Mouse (Mus musculus) neural tube, embryonic 15.5 days (tissue): ENCODE results near the gene Ptdss2. TPM values are rescaled to one million over a fixed set of nuclear protein-coding genes. Genes with fewer than 3 reads are reported as not detected.

ENCODE experiments used
- ATAC-seq: fragments of 200-750 bp; cut with Nextera tagmentation; 2 replicates; pipeline ENCODE4 v1.8.0; 2017; ENCODE audit warnings: mild to moderate bottlenecking, moderate TSS enrichment, moderate library complexity; ENCODE audit not compliant: low FRiP score
- H3K27ac ChIP-seq: fragments of 300-500 bp; sonication (generic); replicated peaks from 2 replicates; pipeline ENCODE4 v1.5.1; 2015; ENCODE audit warnings: mild to moderate bottlenecking, inconsistent platforms
- H3K27me3 ChIP-seq: fragments of 300-500 bp; sonication (generic); replicated peaks from 2 replicates; pipeline ENCODE4 v1.6.1; 2015; ENCODE audit warnings: inconsistent platforms
- H3K36me3 ChIP-seq: fragments of 300-500 bp; sonication (generic); 2 replicates; pipeline ENCODE4 v1.6.1; 2015; ENCODE audit warnings: inconsistent platforms
- H3K4me1 ChIP-seq: fragments of 300-500 bp; sonication (generic); 2 replicates; pipeline ENCODE4 v1.6.1; 2015; ENCODE audit warnings: inconsistent platforms
- H3K4me2 ChIP-seq: fragments of 300-500 bp; sonication (generic); 2 replicates; pipeline ENCODE4 v1.6.1; 2015; ENCODE audit warnings: inconsistent platforms, mild to moderate bottlenecking, moderate library complexity
- H3K4me3 ChIP-seq: fragments of 300-500 bp; sonication (generic); replicated peaks from 2 replicates; pipeline ENCODE4 v1.5.1; 2015; ENCODE audit warnings: mild to moderate bottlenecking, inconsistent platforms
- H3K9ac ChIP-seq: fragments of 300-500 bp; sonication (generic); replicated peaks from 2 replicates; pipeline ENCODE4 v1.6.1; 2015; ENCODE audit warnings: mild to moderate bottlenecking, inconsistent platforms
- H3K9me3 ChIP-seq: fragments of 300-500 bp; sonication (generic); replicated peaks from 2 replicates; pipeline ENCODE4 v1.6.1; 2016; ENCODE audit warnings: inconsistent platforms
- WGBS: fragments of 180-500 bp; shearing (Covaris S2); methylation state at CpG from one replicate; pipeline ENCODE4 v1.1.7; 2015; ENCODE audit warnings: mixed read lengths; 5-methylcytosine and 5-hydroxymethylcytosine counted together
- polyA plus RNA-seq: library from polyadenylated mRNA; unstranded; fragments of >200 nt; fragmentation: Nextera tagmentation; extraction: Ambion mirVana; gene quantifications from 2 replicates; pipeline ENCODE4 v1.2.1, GENCODE M21; 2015

The Ptdss2 gene
- polyA plus RNA-seq, 1 experiment from 2014 or later, result 86.7 TPM

- 2% methylated on average over 15 of the region's 15 CpGs for WGBS
- Histone ChIP-seq H3K4me2 (peak overlapping the region; percentile 64), H3K27me3 (no peaks in the 10 kb centered on the region), H3K36me3 (no peaks in the 10 kb centered on the region), H3K9ac (peak overlapping the region; percentile 67), H3K4me1 (peaks cover 5% of the 10 kb centered on the region; the same call in 1 of the 2 replicates), H3K4me3 (peak overlapping the region; percentile 63), H3K27ac (peak overlapping the region; percentile 80), H3K9me3 (no peaks in the 10 kb centered on the region)
- ATAC-seq, result peak; percentile 32
These were observed 1.3 kb downstream of the Ptdss2 start for GRCm38 (mm10) chr7:141123517-141123856.

DNA sequence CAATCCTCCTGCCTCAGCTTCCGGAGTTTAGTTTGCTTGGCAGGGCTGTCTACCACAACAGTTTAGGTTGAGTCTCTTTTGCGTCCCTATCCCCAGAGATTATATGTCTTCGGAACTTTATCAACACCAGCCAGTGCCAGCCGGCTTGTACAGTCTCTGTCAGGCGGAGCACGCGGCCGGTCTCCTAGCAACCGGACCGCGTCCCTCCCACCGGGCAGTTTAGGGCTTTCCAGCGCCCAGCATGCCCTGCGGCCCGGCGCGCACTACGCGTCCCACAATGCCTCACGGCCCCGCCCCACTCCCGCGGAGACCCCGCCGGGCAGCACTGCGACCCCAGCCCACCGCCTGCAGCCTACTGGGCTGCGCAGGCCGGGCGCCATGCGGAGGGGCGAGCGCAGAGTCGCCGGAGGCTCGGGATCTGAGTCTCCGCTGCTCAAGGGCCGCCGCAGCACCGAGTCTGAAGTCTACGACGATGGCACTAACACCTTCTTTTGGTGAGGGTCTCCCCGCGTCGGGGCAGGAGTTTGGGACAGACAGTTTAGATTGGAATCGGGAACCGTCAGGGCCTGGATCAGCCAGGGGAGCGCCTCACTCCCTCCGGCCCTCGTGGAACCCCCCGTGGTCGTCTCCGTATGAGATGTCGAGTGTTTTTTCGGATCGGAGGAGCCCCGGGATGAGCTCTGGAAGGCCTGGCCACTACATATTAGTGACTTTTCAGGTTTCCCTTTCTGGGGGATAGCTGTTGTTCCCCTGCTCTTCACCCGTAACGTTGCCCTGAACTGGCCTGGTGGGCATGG is 9.0 kb downstream of the Ptdss2 start:
- peak; percentile 99 for ATAC-seq
- H3K4me1 ChIP-seq, result peaks cover 19% of the 10 kb centered on the region
- peak overlapping the region; percentile 89 for H3K4me3 ChIP-seq
- peak overlapping the region; percentile 73; the same call in 1 of the 2 replicates for H3K27ac ChIP-seq
- WGBS, result under 1% methylated on average over 59 of the region's 59 CpGs
- peak overlapping the region; percentile 84 for H3K9ac ChIP-seq
- H3K9me3 ChIP-seq, result no peaks in the 10 kb centered on the region
- H3K36me3 ChIP-seq, result peaks cover 11% of the 10 kb centered on the region
- no peaks in the 10 kb centered on the region for H3K27me3 ChIP-seq
- peak overlapping the region; percentile 89 for H3K4me2 ChIP-seq

DNA sequence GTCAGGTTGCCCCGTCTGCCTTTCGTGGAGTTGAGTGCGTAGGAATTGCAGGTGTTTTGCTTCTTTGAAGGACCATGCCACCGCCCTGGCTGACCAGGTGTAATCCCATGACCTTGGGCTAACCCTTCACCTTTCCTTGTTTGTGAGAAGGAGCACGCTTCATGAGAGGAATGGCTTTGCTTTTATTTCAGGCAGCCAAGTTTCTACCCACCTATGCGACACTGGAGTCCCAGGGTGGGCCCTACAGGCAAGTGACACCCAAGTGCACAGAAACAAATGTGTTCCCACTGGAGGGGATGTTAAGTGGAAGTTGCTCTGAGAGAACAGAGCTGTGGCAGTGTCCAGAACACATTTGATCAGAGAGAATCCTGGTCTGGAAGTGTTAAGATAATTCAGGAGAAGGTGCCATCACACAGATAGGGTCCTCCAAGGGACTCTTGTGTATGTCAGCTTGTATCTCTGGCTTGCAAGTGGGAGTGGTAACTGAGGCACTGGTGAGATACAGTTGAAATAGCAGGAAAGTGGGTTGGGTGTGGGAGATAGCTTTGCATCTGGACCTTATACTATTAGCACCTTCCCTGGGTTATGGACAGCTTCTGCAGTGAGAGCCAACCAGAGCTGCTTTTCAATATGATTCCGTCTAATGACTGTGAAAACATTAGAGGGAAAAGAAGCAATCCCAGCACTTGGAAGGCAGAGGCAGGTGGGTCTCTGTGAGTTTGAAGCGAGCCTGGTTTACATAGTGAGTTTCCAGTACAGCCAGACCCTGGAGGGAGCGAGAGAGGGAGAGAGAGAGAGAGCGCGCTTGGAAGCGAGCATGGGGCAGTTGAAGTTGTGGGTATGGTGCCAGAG is 9.9 kb downstream of the Ptdss2 start:
- no peak for ATAC-seq
- 56% methylated on average over 12 of the region's 12 CpGs for WGBS
- H3K9ac ChIP-seq, result peak overlapping the region; percentile 84
- H3K36me3 ChIP-seq, result peaks cover 20% of the 10 kb centered on the region
- no peaks in the 10 kb centered on the region for H3K27me3 ChIP-seq
- peaks cover 19% of the 10 kb centered on the region for H3K4me1 ChIP-seq
- peak overlapping the region; percentile 89 for H3K4me3 ChIP-seq
- H3K27ac ChIP-seq, result no peak overlapping the region
- no peaks in the 10 kb centered on the region for H3K9me3 ChIP-seq
- H3K4me2 ChIP-seq, result peak overlapping the region; percentile 89

- H3K27ac ChIP-seq, result no peak overlapping the region
- 88% methylated on average over 4 of the region's 4 CpGs for WGBS
- no peak for ATAC-seq
- no peaks in the 10 kb centered on the region for H3K27me3 ChIP-seq
- H3K9me3 ChIP-seq, result no peaks in the 10 kb centered on the region
- no peak overlapping the region for H3K9ac ChIP-seq
- peaks cover 56% of the 10 kb centered on the region for H3K36me3 ChIP-seq
- no peaks in the 10 kb centered on the region for H3K4me1 ChIP-seq
- no peak overlapping the region for H3K4me3 ChIP-seq
- no peak overlapping the region for H3K4me2 ChIP-seq
These were observed 19.1 kb downstream of the Ptdss2 start for GRCm38 (mm10) chr7:141141326-141141725.

GRCm38 (mm10) chr7:141143112-141143511 is 20.9 kb downstream of the Ptdss2 start:
- WGBS, result 61% methylated on average over 5 of the region's 5 CpGs
- H3K27me3 ChIP-seq, result no peaks in the 10 kb centered on the region
- no peak for ATAC-seq
- H3K27ac ChIP-seq, result no peak overlapping the region
- H3K4me2 ChIP-seq, result no peak overlapping the region
- H3K4me3 ChIP-seq, result no peak overlapping the region
- no peak overlapping the region for H3K9ac ChIP-seq
- H3K9me3 ChIP-seq, result no peaks in the 10 kb centered on the region
- H3K4me1 ChIP-seq, result no peaks in the 10 kb centered on the region
- H3K36me3 ChIP-seq, result peaks cover 51% of the 10 kb centered on the region

DNA sequence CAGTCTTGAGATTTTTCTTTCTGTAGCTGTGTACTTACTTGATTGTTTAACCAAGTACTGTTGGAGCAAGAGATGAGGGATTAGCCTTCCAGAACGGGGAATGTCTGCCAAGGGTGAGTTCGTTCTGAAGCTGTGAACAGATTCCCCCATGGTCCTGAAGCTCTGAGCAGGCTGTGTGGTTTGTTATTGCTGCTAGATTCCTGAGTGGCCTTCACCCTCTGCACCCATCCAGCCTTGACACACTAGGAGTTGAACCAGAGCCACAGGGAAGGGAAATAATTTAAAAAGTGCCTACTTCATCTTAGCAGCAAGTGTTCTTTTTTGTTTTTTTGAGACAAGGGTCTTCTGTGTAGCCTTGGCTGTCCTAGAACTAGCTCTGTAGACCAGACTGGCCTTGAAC is 21.7 kb downstream of the Ptdss2 start:
- H3K4me3 ChIP-seq, result no peak overlapping the region
- no peak overlapping the region for H3K27ac ChIP-seq
- H3K27me3 ChIP-seq, result no peaks in the 10 kb centered on the region
- no peaks in the 10 kb centered on the region for H3K9me3 ChIP-seq
- no peaks in the 10 kb centered on the region for H3K4me1 ChIP-seq
- H3K9ac ChIP-seq, result no peak overlapping the region
- peaks cover 46% of the 10 kb centered on the region for H3K36me3 ChIP-seq
- no peak overlapping the region for H3K4me2 ChIP-seq
- no peak for ATAC-seq
- 91% methylated on average over 2 of the region's 2 CpGs for WGBS

DNA sequence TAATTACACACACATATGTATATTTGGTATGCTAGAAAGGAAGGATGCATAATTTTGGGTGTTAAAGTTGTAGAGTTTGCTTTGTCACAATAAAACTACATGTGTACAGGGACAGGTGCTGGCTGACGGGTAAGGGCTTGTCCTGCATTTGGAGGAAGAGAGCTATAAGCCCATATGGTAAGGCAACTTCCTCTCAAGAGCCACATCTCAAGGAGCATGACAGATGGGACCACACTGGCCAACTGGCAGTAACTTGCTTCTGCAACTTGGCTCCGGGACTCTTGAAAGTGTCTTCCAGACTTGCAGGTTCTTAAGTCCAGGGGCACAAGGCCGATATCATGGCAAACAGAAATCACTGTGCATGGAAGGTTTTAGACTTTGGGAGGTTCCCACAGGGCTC is 22.5 kb downstream of the Ptdss2 start:
- no peak for ATAC-seq
- H3K4me3 ChIP-seq, result no peak overlapping the region
- H3K9ac ChIP-seq, result no peak overlapping the region
- peaks cover 40% of the 10 kb centered on the region for H3K36me3 ChIP-seq
- no peaks in the 10 kb centered on the region for H3K27me3 ChIP-seq
- no peak overlapping the region for H3K4me2 ChIP-seq
- H3K9me3 ChIP-seq, result no peaks in the 10 kb centered on the region
- H3K27ac ChIP-seq, result no peak overlapping the region
- H3K4me1 ChIP-seq, result no peaks in the 10 kb centered on the region
- WGBS, result 90% methylated on average over 3 of the region's 3 CpGs

GRCm38 (mm10) chr7:141145403-141145802 is 23.2 kb downstream of the Ptdss2 start:
- ATAC-seq, result no peak
- Histone ChIP-seq H3K4me3 (no peak overlapping the region), H3K4me1 (no peaks in the 10 kb centered on the region), H3K36me3 (peaks cover 40% of the 10 kb centered on the region), H3K27ac (no peak overlapping the region), H3K27me3 (no peaks in the 10 kb centered on the region), H3K9me3 (no peaks in the 10 kb centered on the region), H3K9ac (no peak overlapping the region), H3K4me2 (no peak overlapping the region)
- WGBS, result 90% methylated on average over 1 of the region's 1 CpGs

DNA sequence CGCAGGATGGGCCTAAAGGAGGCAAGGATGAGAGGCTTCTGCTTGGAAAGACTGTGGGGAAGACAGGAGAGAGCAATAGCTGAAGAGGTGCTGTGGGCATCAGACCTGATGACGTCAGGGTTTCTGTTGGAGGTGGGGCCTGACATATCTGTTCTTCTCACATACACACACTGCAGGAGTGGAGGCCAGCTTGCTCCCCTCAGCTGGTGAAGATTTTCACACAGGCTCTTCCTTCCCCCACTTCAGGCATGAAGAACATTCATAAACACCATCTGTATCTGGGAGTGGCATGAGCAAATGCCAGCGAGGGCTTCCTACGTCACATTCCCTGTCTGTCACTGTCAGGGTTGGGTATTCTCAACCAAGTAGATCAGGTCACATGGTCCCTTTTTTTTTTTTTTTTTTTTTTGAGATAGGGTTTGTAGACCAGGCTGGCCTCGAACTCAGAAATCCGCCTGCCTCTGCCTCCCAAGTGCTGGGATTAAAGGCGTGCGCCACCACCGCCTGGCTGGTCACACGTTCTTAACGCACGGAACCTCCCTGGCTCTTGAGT is 23.9 kb downstream of the Ptdss2 start:
- no peaks in the 10 kb centered on the region for H3K4me1 ChIP-seq
- no peaks in the 10 kb centered on the region for H3K27me3 ChIP-seq
- no peak overlapping the region for H3K4me2 ChIP-seq
- H3K36me3 ChIP-seq, result peaks cover 40% of the 10 kb centered on the region
- ATAC-seq, result no peak
- no peaks in the 10 kb centered on the region for H3K9me3 ChIP-seq
- H3K27ac ChIP-seq, result no peak overlapping the region
- no peak overlapping the region for H3K9ac ChIP-seq
- H3K4me3 ChIP-seq, result no peak overlapping the region
- WGBS, result 95% methylated on average over 12 of the region's 12 CpGs

DNA sequence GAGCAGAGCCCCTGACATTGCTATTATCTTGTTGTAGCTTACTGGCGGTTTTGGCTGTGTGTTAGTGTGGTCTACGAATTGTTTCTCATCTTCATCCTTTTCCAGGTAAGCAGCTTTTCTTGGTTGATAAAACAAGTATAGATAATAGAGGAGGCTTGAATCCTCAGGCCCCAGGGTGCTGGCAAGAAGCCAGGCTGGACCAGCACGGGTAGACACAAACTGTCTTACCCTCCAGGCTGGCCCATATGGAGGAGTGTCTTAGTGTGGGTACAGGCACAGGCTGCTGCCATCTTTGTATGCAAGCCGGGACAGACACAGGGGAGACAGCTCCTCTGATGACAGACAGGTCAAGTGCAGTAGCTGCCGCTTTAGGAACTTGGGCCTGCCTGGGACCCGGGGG is 24.9 kb downstream of the Ptdss2 start:
- peaks cover 41% of the 10 kb centered on the region for H3K36me3 ChIP-seq
- no peak overlapping the region for H3K27ac ChIP-seq
- no peaks in the 10 kb centered on the region for H3K27me3 ChIP-seq
- H3K4me3 ChIP-seq, result no peak overlapping the region
- no peak for ATAC-seq
- no peaks in the 10 kb centered on the region for H3K9me3 ChIP-seq
- WGBS, result 79% methylated on average over 6 of the region's 6 CpGs
- H3K4me1 ChIP-seq, result no peaks in the 10 kb centered on the region
- no peak overlapping the region for H3K9ac ChIP-seq
- no peak overlapping the region for H3K4me2 ChIP-seq

- Histone ChIP-seq H3K27ac (no peak overlapping the region), H3K9ac (no peak overlapping the region), H3K4me2 (no peak overlapping the region), H3K4me1 (no peaks in the 10 kb centered on the region), H3K4me3 (no peak overlapping the region), H3K9me3 (no peaks in the 10 kb centered on the region), H3K27me3 (no peaks in the 10 kb centered on the region), H3K36me3 (peaks cover 49% of the 10 kb centered on the region)
- ATAC-seq, result no peak
- 76% methylated on average over 4 of the region's 4 CpGs for WGBS
These were observed 26.5 kb downstream of the Ptdss2 start for GRCm38 (mm10) chr7:141148639-141149038.

- no peak for ATAC-seq
- Histone ChIP-seq H3K27me3 (no peaks in the 10 kb centered on the region), H3K9me3 (no peaks in the 10 kb centered on the region), H3K4me2 (no peak overlapping the region), H3K4me1 (no peaks in the 10 kb centered on the region), H3K4me3 (no peak overlapping the region), H3K36me3 (peaks cover 52% of the 10 kb centered on the region), H3K9ac (no peak overlapping the region), H3K27ac (no peak overlapping the region)
- WGBS, result 91% methylated on average over 9 of the region's 9 CpGs
These were observed 33.2 kb downstream of the Ptdss2 start for GRCm38 (mm10) chr7:141155362-141155761.
